Mouse (Mus musculus): ENCODE results near the gene Isy1. TPM values are rescaled to one million over a fixed set of nuclear protein-coding genes. Genes with fewer than 3 reads are reported as not detected.
"Not testable (repeated sequence)": the region's sequence is repeated elsewhere in the genome, so short reads cannot be mapped to it uniquely, and the experiment has no call there.

Isy1 gene
- total RNA-seq, 2 experiments from 2014 or later = 30.9 to 32.3 TPM

GRCm38 (mm10) chr6:87779174-87780165, 59.1 kb downstream of the Isy1 start:
- DNase-seq (ENCODE audit: extremely low spot score in 1 of 2, low spot score in 1 of 2) = no peak

DNA sequence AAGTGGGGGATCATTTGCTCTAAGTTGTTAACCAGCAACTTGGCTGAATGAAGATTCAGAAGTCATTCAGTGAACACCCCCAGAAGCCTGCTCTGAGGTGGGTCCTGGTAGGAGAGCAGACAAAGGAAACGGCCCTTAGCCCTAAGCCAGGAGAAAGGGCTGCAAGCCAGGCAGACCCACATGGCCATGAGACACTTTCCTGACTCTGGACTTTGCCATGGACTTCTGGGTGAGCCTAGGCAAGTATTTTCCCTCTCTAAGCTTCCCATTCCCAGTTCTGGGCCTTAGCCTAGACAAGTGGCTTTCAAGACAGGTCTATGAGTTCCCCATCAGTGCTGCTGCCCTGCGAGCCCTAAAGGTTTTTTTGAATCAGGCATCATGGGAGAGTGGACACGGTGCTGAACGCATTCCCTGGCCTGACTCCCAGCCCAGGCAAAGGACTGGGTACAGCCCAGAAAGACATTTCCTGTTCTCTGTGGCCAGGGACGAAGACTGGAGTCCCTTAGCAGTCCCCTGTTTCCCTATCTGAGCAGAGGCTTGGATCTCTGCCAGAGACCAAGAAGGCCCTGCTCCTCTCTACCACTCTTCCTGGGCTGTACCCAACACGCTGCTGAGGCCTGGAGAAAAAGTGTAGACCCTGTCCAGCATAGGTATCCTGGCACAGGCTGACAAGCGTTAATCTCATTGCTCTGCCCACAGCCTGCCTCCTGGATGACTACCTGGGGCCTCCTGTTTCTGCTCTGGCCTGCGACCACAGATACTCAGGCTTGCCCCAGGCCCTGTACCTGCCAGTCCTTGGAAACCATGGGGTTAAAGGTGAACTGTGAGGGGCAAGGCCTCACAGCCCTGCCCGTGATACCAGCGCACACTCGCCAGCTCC, 60.1 kb downstream of the Isy1 start:
- no peak for DNase-seq (ENCODE audit: extremely low spot score in 1 of 2, low spot score in 1 of 2)

GRCm38 (mm10) chr6:87777842-87778241, 60.8 kb downstream of the Isy1 start, which contains the start of gene Gp9:
Gene Gp9 (plus strand): TSS chr6:87778072.
- no peak for DNase-seq (ENCODE audit: extremely low spot score in 1 of 2, low spot score in 1 of 2)

DNA sequence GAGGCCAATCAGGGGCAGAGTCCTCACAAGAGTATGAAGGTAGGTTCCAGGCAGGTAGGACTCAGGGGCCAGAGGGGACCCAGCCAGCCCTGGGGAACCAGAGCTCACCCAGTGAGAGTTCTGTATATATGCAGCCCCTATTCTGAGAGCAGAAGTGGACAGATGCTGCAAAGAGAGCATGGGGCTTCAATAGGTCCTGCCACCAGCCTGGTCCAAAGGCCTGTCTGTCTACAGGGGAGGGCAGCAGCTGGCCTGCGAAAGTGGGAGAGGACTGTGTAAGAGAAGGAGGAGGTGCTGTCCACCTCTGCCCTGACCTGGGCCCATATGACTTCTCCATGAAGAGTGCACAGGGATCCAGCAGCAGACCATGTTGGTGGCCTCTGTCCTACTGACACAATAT, 61.9 kb downstream of the Isy1 start:
- no peak for DNase-seq (ENCODE audit: extremely low spot score in 1 of 2, low spot score in 1 of 2)

GRCm38 (mm10) chr6:87775588-87776245, 62.9 kb downstream of the Isy1 start:
- no peak for DNase-seq (ENCODE audit: extremely low spot score in 1 of 2, low spot score in 1 of 2)

DNA sequence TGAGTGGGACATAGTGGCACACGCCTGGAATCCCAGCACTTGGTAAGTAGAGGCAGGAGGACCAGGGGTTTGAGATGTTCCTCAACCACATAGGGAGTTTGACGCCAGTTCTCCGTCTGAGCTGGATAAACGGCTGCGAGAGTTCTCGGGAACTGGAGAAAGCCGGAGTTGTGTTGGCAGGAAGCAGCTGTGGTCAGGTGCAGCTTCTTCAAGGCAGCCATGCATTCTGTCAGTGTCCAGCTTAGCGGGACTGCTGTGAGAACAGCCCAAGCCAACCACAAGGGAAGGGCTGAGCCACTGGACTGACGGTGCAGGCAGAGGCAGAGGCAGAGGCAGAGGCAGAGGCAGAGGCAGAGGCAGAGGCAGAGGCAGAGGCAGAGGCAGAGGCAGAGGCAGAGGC, 63.7 kb downstream of the Isy1 start:
- no peak for DNase-seq (ENCODE audit: extremely low spot score in 1 of 2, low spot score in 1 of 2)

DNA sequence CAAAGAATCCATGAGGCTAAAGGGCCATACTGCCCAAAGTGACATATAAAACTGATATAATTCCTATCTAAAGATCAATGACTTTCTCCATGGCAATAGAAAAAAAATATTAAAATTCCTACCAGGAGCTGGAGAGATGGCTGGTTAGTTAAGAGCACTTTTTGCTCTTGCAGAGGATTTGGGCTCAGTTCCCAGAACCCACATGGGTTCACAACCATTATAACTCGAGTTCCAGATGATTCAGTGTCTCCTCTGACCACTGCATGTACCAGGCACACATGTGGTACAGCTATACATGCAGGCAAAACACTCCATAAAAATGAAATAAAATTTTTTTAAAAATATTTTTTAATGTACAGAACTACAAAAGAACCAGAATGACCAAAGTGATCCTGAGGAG, 64.1 kb downstream of the Isy1 start:
- DNase-seq (ENCODE audit: extremely low spot score in 1 of 2, low spot score in 1 of 2) = no peak

DNA sequence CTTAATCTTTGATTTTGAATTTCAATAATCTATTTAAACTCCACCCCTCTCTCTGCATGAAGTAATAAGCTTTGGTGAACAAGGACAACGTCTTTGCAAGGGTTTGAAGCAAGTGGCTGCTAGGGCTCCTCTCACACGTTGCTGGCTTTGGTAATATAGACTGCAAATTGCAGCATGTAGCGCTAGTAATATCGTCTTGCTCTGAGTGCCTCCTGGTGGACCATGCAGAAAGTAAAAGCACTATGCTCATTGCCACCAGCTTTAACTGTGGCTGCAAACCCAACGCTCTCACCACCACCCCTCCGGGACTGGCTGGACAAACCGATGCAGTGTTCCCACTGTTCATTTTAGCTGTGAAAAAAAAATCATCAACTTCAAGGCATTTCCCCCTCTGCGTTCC, 68.0 kb downstream of the Isy1 start:
- no peak for DNase-seq (ENCODE audit: extremely low spot score in 1 of 2, low spot score in 1 of 2)

- not testable (repeated sequence) for DNase-seq (ENCODE audit: extremely low spot score in 1 of 2, low spot score in 1 of 2)
These were observed 74.3 kb downstream of the Isy1 start for GRCm38 (mm10) chr6:87764296-87764695.

Other genes with a start within 250 kb of the Isy1 start
- under 1 TPM; 0.19 to 0.52 TPM for gene Prokr1, start 248.1 kb downstream of the Isy1 start, total RNA-seq (2021)
- gene Aplf, start 166.6 kb downstream of the Isy1 start, total RNA-seq (2021) = 1 to 10 TPM; 6.8 to 7.1 TPM
- 1 to 10 TPM; 3.4 to 3.7 TPM for gene Efcc1, start 107.9 kb downstream of the Isy1 start, total RNA-seq (2021)
- under 1 TPM; 0.42 to 0.74 TPM for gene Gp9, start 60.7 kb downstream of the Isy1 start, total RNA-seq (2021)
- gene Rab43, start 26.6 kb downstream of the Isy1 start, total RNA-seq (2021) = 10 to 100 TPM; 15.4 to 18.3 TPM
- 1 to 10 TPM; 1.0 to 2.3 TPM for gene Gm45140, start 3.0 kb downstream of the Isy1 start, total RNA-seq (2021)
- gene Cnbp, start 12.3 kb upstream of the Isy1 start, total RNA-seq (2021) = 100 to 1,000 TPM; 246 to 257 TPM
- gene Copg1, start 49.0 kb upstream of the Isy1 start, total RNA-seq (2021) = 100 to 1,000 TPM; 230 to 237 TPM
- 10 to 100 TPM; 24.4 to 25.0 TPM for gene Hmces, start 75.1 kb upstream of the Isy1 start, total RNA-seq (2021)
- gene H1fx, start 142.8 kb upstream of the Isy1 start, total RNA-seq (2021) = 10 to 100 TPM; 74.7 to 76.2 TPM
- 100 to 1,000 TPM; 327 to 360 TPM for gene Rab7, start 206.5 kb upstream of the Isy1 start, total RNA-seq (2021)
- gene Rpn1, start 245.7 kb upstream of the Isy1 start, total RNA-seq (2021) = 100 to 1,000 TPM; 166 to 175 TPM